Mouse (Mus musculus) heart, adult 2 months (tissue): ENCODE measurements around the gene Hist4h4. TPM values are rescaled to one million over a fixed set of nuclear protein-coding genes. Genes with fewer than 3 reads are reported as not detected.

ENCODE experiments used
- DNase-seq, 2 experiments: peaks; one replicate each; pipeline ENCODE4 v3.0.0; 2021
- H3K27ac ChIP-seq: fragments of 200-600 bp; 2 replicates; pipeline ENCODE4 v1.8.1; 2022
- H3K27me3 ChIP-seq: fragments of 200-500 bp; 2 replicates; pipeline ENCODE4 v1.6.1; 2012; ENCODE audit warnings: mild to moderate bottlenecking, low read length, inconsistent platforms, mixed read lengths; ENCODE audit not compliant: control insufficient read depth, insufficient read depth
- H3K36me3 ChIP-seq: fragments of 200-500 bp; 2 replicates; pipeline ENCODE4 v1.6.1; 2012; ENCODE audit warnings: low read length, inconsistent platforms; ENCODE audit not compliant: control insufficient read depth, insufficient read depth
- H3K4me1 ChIP-seq: fragments of 200-500 bp; 2 replicates; pipeline ENCODE4 v1.6.1; 2011; ENCODE audit warnings: low read length; ENCODE audit not compliant: control insufficient read depth, insufficient read depth
- H3K4me3 ChIP-seq: fragments of 200-600 bp; 2 replicates; pipeline ENCODE4 v1.8.1; 2022
- H3K79me2 ChIP-seq: fragments of 200-500 bp; replicated peaks from 2 replicates; pipeline ENCODE4 v1.6.1; 2012; ENCODE audit warnings: mild to moderate bottlenecking, inconsistent platforms, low read length, moderate library complexity, mixed read lengths; ENCODE audit not compliant: control insufficient read depth, insufficient read depth
- H3K9ac ChIP-seq: fragments of 200-500 bp; 2 replicates; pipeline ENCODE4 v1.6.1; 2012; ENCODE audit warnings: low read depth, mild to moderate bottlenecking, control low read depth, inconsistent platforms, low read length, mixed read lengths
- CTCF ChIP-seq: fragments of 200-600 bp; IDR thresholded peaks from 2 replicates; pipeline ENCODE4 v1.8.1; 2022; ENCODE audit warnings: antibody characterized with exemption, mild to moderate bottlenecking, moderate library complexity
- EP300 ChIP-seq: fragments of 200-500 bp; IDR thresholded peaks from 2 replicates; pipeline ENCODE4 v1.6.1; 2011; ENCODE audit warnings: low read depth, low read length, control low read depth; ENCODE audit not compliant: insufficient read depth
- POLR2A ChIP-seq: fragments of 200-500 bp; IDR thresholded peaks from 2 replicates; pipeline ENCODE4 v1.6.1; 2011; ENCODE audit warnings: mild to moderate bottlenecking, low read depth, low read length, control low read depth; ENCODE audit not compliant: insufficient read depth
- WGBS: fragments of 180-500 bp; shearing (Covaris S2); methylation state at CpG from one replicate; pipeline ENCODE4 v1.1.7; 2018; 5-methylcytosine and 5-hydroxymethylcytosine counted together
- intact Hi-C: fragments of 180-260 bp; cut with DNase I; formaldehyde crosslinking; loops from one replicate; pipeline ENCODE4 v1.15.1; 2025
- polyA plus RNA-seq: library from polyadenylated mRNA; depleted of rRNA; stranded (reverse); fragments of >200 nt; gene quantifications from 2 replicates; pipeline ENCODE4 v1.2.3, GENCODE M21; 2012
- total RNA-seq, 2 experiments: library from RNA; stranded (reverse); gene quantifications; 2 replicates each; pipeline ENCODE4 v1.2.3; 2021

Gene Hist4h4
- total and polyA plus RNA-seq, 3 experiments = 0.16 to 6.5 (median 5.9) TPM

- intact Hi-C loops = loop anchor here (10.0 kb wide), 1 partner anchor 1806 kb away; the partner anchor contains the start of gene Ddx47
- no peak for DNase-seq
- H3K36me3 ChIP-seq = peaks cover 6% of the 10 kb centered on the region
- 78% methylated on average over 18 of the region's 18 CpGs for WGBS
- H3K27me3 ChIP-seq = no peaks in the 10 kb centered on the region
- no peaks in the 10 kb centered on the region for H3K4me1 ChIP-seq
- H3K79me2 ChIP-seq = no peaks in the 10 kb centered on the region
- no peak overlapping the region for H3K27ac ChIP-seq
- TF ChIP-seq POLR2A = no peak
- TF ChIP-seq CTCF = no peak
- no peak for TF ChIP-seq EP300
- H3K4me3 ChIP-seq = no peak overlapping the region
- H3K9ac ChIP-seq = no peak overlapping the region
These were observed 16.9 kb upstream of the Hist4h4 start for GRCm38 (mm10) chr6:136821086-136821485.

GRCm38 (mm10) chr6:136820381-136820780 lies 16.2 kb upstream of the Hist4h4 start:
- WGBS = 76% methylated on average over 21 of the region's 21 CpGs
- Histone ChIP-seq H3K27ac (no peak overlapping the region), H3K4me1 (no peaks in the 10 kb centered on the region), H3K27me3 (no peaks in the 10 kb centered on the region), H3K79me2 (no peaks in the 10 kb centered on the region), H3K9ac (no peak overlapping the region), H3K4me3 (no peak overlapping the region), H3K36me3 (peaks cover 5% of the 10 kb centered on the region)
- no peak for TF ChIP-seq EP300
- no peak for TF ChIP-seq CTCF
- TF ChIP-seq POLR2A = no peak
- intact Hi-C loops = loop anchor here (10.0 kb wide), 1 partner anchor 1806 kb away; the partner anchor contains the start of gene Ddx47
- DNase-seq = no peak

- Histone ChIP-seq H3K27me3 (no peaks in the 10 kb centered on the region), H3K9ac (no peak overlapping the region), H3K79me2 (no peaks in the 10 kb centered on the region), H3K4me1 (no peaks in the 10 kb centered on the region), H3K4me3 (no peak overlapping the region), H3K27ac (no peak overlapping the region), H3K36me3 (0 out of 2 replicates have a peak, but pooled peaks cover 3% of the 10 kb centered on the region)
- DNase-seq = no peak
- intact Hi-C loops = no loop called here
- TF ChIP-seq EP300 (no peak), CTCF (no peak), POLR2A (no peak)
- WGBS = 82% methylated on average over 3 of the region's 3 CpGs
These were observed 13.3 kb upstream of the Hist4h4 start for GRCm38 (mm10) chr6:136817549-136817948.

DNA sequence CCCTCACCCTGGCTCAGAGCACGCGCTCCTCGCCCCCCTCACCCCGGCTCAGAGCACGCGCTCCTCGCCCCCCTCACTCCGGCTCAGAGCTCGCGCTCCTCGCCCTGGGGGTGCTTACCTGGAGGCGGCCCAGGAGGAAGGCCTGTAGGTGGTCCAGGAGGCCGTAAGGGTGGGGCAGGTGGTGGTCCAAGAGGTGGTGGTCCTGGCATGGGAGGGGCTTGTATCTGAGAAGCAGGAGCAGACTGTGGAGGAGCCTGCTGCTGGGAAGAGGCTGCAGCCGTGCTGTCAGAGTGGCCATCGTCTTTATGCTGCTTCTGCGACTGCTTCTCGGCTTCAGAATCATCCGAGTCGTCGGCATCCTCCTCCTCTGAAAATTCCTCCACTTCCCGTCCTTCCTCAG lies 12.6 kb upstream of the Hist4h4 start:
- 0 out of 2 replicates have a peak, but pooled peaks cover 3% of the 10 kb centered on the region for H3K36me3 ChIP-seq
- no peak overlapping the region for H3K27ac ChIP-seq
- no peak for DNase-seq
- whole genome bisulfite sequencing = 80% methylated on average over 21 of the region's 21 CpGs
- intact Hi-C loops = no loop called here
- no peak overlapping the region for H3K4me3 ChIP-seq
- H3K4me1 ChIP-seq = no peaks in the 10 kb centered on the region
- H3K27me3 ChIP-seq = no peaks in the 10 kb centered on the region
- H3K79me2 ChIP-seq = no peaks in the 10 kb centered on the region
- no peak overlapping the region for H3K9ac ChIP-seq
- TF ChIP-seq EP300 = no peak
- no peak for TF ChIP-seq POLR2A
- TF ChIP-seq CTCF = no peak

DNA sequence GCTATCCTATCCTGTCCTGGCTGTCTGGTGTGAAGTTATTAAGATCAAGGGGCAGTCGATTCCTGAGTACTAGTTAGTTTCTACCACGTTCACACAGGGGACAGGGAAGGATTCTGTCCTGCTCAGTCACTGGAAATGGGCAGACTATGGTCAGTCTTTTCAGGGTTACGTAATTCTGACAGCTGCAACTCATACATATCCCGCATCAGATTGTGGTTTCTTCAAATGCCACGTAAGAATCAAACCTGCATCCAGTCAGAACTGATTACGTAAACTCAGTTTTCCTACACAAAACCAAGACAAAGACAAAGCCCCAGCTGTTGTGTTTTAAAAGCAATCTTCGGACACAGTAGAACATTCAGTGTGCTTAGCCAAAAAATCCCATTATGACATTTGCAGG lies 11.2 kb upstream of the Hist4h4 start:
- intact Hi-C loops = no loop called here
- 91% methylated on average over 7 of the region's 7 CpGs for WGBS
- Histone ChIP-seq H3K36me3 (0 out of 2 replicates have a peak, but pooled peaks cover 3% of the 10 kb centered on the region), H3K79me2 (no peaks in the 10 kb centered on the region), H3K4me3 (no peak overlapping the region), H3K4me1 (no peaks in the 10 kb centered on the region), H3K27ac (no peak overlapping the region), H3K9ac (no peak overlapping the region), H3K27me3 (no peaks in the 10 kb centered on the region)
- no peak for TF ChIP-seq CTCF
- no peak for TF ChIP-seq EP300
- TF ChIP-seq POLR2A = no peak
- no peak for DNase-seq

- 21% methylated on average over 4 of the region's 4 CpGs for WGBS
- no peaks in the 10 kb centered on the region for H3K27me3 ChIP-seq
- intact Hi-C loops = no loop called here
- no peak for DNase-seq
- TF ChIP-seq EP300 = no peak
- peak; percentile 46 for TF ChIP-seq CTCF
- no peaks in the 10 kb centered on the region for H3K79me2 ChIP-seq
- H3K4me1 ChIP-seq = no peaks in the 10 kb centered on the region; the same call in 1 of the 2 replicates
- H3K4me3 ChIP-seq = no peak overlapping the region
- H3K9ac ChIP-seq = no peak overlapping the region
- 0 out of 2 replicates have a peak, but pooled peaks cover 3% of the 10 kb centered on the region for H3K36me3 ChIP-seq
- no peak overlapping the region for H3K27ac ChIP-seq
These were observed 8.9 kb upstream of the Hist4h4 start for GRCm38 (mm10) chr6:136813117-136813516.
